Mouse (Mus musculus): ENCODE results near the gene Hax1. TPM values are rescaled to one million over a fixed set of nuclear protein-coding genes. Genes with fewer than 3 reads are reported as not detected.

Gene Hax1
- total RNA-seq, 2 experiments from 2014 or later: 57.0 to 57.6 TPM

GRCm38 (mm10) chr3:89962751-89963220, 35.8 kb downstream of the Hax1 start:
- peak in 1 of 2 experiments; percentile 44 for DNase-seq (ENCODE audit: low spot score in 2 of 2)

DNA sequence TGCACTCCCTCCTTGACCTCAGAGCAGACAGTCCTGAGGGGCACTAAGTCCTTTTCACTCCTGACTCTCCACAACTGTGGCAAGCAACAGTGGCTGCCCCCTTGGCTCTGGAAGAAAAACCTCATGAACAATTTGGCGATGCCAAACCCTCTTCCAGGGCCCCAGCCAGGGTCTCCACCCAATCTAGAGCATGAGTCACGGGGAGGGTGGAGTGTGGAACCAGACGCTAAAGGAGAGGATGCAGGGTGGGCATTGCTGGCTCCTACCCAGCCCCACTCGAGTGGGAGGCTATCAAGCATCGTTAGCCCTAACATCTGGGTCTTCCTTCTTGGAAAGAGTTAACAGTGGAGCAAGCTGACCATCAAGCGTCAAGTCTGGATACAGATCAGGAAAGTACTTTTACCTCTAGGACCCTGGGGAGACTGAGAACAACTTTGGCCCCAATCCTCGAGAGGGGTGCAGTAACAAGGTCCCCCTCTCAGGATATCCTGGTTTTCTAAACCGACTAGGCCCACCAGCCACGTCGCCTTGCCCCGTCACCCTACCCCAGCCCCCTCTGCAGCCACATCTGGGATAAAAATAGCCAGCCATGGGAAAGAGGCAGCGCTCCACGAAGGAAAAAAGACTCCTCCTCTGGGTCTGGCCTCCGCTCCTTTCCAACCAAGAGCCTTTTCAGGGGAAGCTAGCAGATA, 36.4 kb downstream of the Hax1 start:
- DNase-seq (ENCODE audit: low spot score in 2 of 2): peak; percentile 39 to 48

DNA sequence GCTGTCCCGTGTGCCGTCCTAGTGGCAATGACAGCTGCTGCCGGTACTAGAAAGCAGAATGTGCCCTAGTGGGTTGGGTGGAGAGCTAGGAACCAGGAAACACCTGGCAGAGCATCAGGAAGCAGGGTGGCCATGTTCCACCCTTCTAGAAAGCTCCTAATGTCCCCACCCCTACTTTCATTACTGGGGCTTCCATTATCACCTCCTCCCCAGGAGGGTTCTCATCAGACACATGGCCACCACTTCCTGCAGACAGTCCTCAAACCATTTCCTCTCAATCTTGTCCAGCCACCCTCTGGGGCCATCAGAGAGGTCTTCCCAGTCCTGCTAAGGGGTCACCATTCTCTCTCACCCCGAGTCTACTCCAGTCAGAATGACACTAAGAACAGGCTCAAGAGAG, 37.1 kb downstream of the Hax1 start:
- DNase-seq (ENCODE audit: low spot score in 2 of 2): no peak

GRCm38 (mm10) chr3:89960469-89960868, 38.1 kb downstream of the Hax1 start:
- DNase-seq (ENCODE audit: low spot score in 2 of 2): peak; percentile 89 to 93

DNA sequence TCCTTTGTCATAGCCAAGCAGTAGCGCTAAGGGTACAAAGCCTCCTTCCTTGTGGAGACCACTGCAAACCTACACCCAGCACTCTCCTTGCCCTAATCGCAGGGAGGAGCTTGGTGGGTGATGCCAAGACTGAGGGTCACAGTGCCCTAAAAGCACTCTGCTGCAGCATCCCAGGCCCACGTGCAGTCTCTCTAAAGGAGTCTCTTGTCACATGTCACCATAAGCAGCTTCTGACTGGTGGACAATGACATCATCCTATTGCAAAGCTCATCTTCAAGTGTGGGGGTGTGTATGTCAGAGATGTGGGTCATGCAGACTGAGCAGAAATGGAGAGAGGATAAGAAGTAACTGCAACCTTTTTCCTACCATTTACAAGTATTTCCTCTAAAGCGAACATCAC, 39.1 kb downstream of the Hax1 start:
- DNase-seq (ENCODE audit: low spot score in 2 of 2): no peak

DNA sequence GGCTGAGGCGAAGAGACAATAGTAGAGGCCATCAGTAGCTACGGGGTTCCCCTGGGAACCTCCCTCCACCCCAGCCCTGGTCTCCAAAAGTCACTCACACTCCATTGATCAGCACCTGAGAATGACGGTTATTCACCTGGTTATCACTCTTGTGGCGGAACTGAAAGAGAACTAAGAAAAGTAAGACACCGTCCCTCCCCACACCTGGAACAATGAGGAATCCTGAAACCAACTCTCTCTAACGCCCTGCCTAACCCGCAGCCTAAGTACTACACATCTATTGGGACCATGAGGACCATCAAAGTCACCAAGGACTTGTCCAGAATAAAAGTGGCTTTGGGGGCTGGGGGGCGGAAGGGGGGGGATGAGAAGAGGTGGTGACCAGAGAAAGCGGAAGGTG, 40.7 kb downstream of the Hax1 start:
- DNase-seq (ENCODE audit: low spot score in 2 of 2): no peak

DNA sequence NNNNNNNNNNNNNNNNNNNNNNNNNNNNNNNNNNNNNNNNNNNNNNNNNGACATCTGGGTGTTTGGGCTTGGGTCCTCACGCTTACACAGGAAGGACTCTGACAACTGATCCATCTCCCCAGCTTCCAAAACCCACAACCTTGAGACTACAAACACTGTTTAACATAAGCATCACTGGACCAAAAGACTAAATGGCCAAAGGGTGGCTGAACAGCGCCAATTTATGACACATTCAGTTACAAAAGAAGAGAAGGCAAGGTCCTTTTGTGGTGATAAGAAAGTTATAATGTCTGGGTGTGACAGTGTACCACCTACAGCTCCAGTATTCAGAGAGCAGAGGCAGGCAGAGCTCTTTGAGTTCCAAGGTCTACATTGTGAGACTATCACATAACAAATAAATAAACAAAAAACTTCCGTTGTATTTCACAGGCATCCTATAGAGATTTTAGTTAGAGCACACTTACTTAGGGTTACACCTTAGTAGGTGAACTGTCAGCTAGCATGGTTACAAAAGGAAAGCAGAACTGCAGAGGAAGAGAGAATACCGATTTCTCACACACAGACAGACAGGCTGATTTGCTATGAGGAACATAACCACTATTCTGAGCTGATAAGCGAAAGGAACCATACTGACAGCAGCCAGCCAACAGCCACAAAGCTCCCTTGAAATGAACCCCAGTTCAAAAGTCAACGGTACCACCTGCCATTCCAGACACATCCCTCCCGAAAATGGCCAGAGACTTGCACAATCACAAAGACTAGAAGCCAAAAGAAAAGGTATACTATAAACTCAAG, 42.2 kb downstream of the Hax1 start:
- DNase-seq (ENCODE audit: low spot score in 2 of 2): no peak

GRCm38 (mm10) chr3:89953420-89953819, 45.2 kb downstream of the Hax1 start:
- DNase-seq (ENCODE audit: low spot score in 2 of 2): peak; percentile 61 to 71

DNA sequence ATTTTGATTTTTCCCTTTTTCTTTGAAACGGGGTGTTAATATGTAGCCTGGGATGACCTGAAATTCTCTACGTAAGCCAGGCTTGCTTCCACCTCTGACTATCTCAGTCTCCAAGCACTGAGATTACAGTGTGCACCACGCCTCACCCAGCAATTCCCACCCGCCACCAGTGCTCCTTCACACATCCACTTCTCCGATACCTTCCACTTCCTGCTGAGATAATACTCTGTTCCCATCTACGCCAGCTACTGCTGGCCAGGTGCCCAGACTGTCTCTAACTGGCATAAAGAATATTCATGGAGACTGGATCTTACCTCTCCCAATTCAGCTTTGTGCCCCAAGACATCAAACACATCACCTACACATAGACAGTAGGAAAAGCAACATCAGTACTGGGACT, 49.9 kb downstream of the Hax1 start:
- DNase-seq (ENCODE audit: low spot score in 2 of 2): no peak

DNA sequence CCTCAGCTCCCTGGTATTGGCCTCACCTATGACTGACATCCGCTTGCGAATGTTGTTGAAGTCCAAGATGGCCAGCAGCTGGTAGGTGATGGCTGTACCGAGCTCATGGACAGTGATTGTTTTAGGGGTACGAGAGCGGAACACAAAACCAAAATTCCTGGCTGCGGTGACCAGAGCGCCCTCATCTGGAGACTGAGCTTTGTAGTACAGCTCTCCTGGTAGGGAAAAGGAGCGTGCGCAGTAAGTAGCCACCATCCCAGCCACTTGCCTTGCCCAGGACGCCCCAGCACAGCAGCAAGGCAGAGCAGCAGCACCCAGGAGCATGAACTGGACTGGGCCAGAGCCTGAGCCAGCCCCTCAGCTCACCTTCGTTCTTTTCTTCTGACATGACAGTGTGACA, 50.6 kb downstream of the Hax1 start:
- no peak for DNase-seq (ENCODE audit: low spot score in 2 of 2)

Small RNA genes lying within 50 kb of the gene (microRNA-seq; reads per million reads assigned to microRNA genes)
- gene Mir7669: 1.1 reads per million

Other genes starting within 250 kb of the Hax1 start
- under 1 TPM; 0.23 to 0.27 TPM for gene Chrnb2, start 234.1 kb downstream of the Hax1 start, total RNA-seq (2021)
- gene Ube2q1, start 225.2 kb downstream of the Hax1 start, total RNA-seq (2021): 10 to 100 TPM; 29.5 to 33.4 TPM
- gene She, start 167.4 kb downstream of the Hax1 start, total RNA-seq (2021): 10 to 100 TPM; 10.3 to 11.1 TPM
- gene Il6ra, start 85.6 kb downstream of the Hax1 start, total RNA-seq (2021): 1 to 10 TPM; 3.8 to 4.2 TPM
- gene Atp8b2, start 35.3 kb downstream of the Hax1 start, total RNA-seq (2021): 10 to 100 TPM; 64.6 to 67.7 TPM
- 10 to 100 TPM; 53.4 to 54.4 TPM for gene 4933434E20Rik, start 52.9 kb upstream of the Hax1 start, total RNA-seq (2021)
- 100 to 1,000 TPM; 170 to 182 TPM for gene Ubap2l, start 53.8 kb upstream of the Hax1 start, total RNA-seq (2021)
- gene Tpm3, start 73.9 kb upstream of the Hax1 start, total RNA-seq (2021): 100 to 1,000 TPM; 420 to 508 TPM
- gene Nup210l, start 105.4 kb upstream of the Hax1 start, total RNA-seq (2021): under 1 TPM; 0.13 to 0.17 TPM
- 1,000 to 10,000 TPM; 1,726 to 1,789 TPM for gene Rps27, start 214.9 kb upstream of the Hax1 start, total RNA-seq (2021)
- 10 to 100 TPM; 26.8 to 29.3 TPM for gene Rab13, start 214.9 kb upstream of the Hax1 start, total RNA-seq (2021)
- gene Jtb, start 232.8 kb upstream of the Hax1 start, total RNA-seq (2021): 10 to 100 TPM; 48.9 to 53.8 TPM
- under 1 TPM; 0.18 to 0.25 TPM for gene Creb3l4, start 244.7 kb upstream of the Hax1 start, total RNA-seq (2021)
- 10 to 100 TPM; 81.1 to 84.6 TPM for gene Slc39a1, start 249.4 kb upstream of the Hax1 start, total RNA-seq (2021)